Mouse (Mus musculus) olfactory bulb, adult 2 months (tissue): ENCODE results near the gene Nos2. TPM values are rescaled to one million over a fixed set of nuclear protein-coding genes. Genes with fewer than 3 reads are reported as not detected.

Source experiments
- H3K27ac ChIP-seq: fragments of 200-500 bp; 2 replicates; pipeline ENCODE4 v1.5.1; 2012; ENCODE audit warnings: low read depth, low read length; ENCODE audit not compliant: insufficient read depth
- H3K4me1 ChIP-seq: fragments of 200-500 bp; 2 replicates; pipeline ENCODE4 v1.6.1; 2012; ENCODE audit warnings: low read length; ENCODE audit not compliant: control insufficient read depth, insufficient read depth
- H3K4me3 ChIP-seq: fragments of 200-500 bp; 2 replicates; pipeline ENCODE4 v1.5.1; 2012; ENCODE audit warnings: mild to moderate bottlenecking, low read depth, low read length, moderate library complexity; ENCODE audit not compliant: insufficient read depth
- CTCF ChIP-seq: fragments of 200-500 bp; IDR thresholded peaks from 2 replicates; pipeline ENCODE4 v1.5.1; 2012; ENCODE audit warnings: low read depth, mild to moderate bottlenecking, low read length, moderate library complexity; ENCODE audit not compliant: insufficient read depth
- POLR2A ChIP-seq: fragments of 200-500 bp; IDR thresholded peaks from 2 replicates; pipeline ENCODE4 v1.6.1; 2012; ENCODE audit warnings: mild to moderate bottlenecking, low read depth, low read length, moderate library complexity; ENCODE audit not compliant: insufficient read depth
- WGBS: fragments of 180-500 bp; shearing (Covaris S2); methylation state at CpG from one replicate; pipeline ENCODE4 v1.1.7; 2018; 5-methylcytosine and 5-hydroxymethylcytosine counted together
- polyA plus RNA-seq: library from polyadenylated mRNA; stranded (reverse); fragments of >200 nt; gene quantifications from 2 replicates; pipeline ENCODE4 v1.2.4, GENCODE M21; 2012; ENCODE audit warnings: low replicate concordance; ENCODE audit not compliant: missing spikeins, insufficient read depth, insufficient read length

Gene Nos2
- polyA plus RNA-seq, 1 experiment, result not detected

DNA sequence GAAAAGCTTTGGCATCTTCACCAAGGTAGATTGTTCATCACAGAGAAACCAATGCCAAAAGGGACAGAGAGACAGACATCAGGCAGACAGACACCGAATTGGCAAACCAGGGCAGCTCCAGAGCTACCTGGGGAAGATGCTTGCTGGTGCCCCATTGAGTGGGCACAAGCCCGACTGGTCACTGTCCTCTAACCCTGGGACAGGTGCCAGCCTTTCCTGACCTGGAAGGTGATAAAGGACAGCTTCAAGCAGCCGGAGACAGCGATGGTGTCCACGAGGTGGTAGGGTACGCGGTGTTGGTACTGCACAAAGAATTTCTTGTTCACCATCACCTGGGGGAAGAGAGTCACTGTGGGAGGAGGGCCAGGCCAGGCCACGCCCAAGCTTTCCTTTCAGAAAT lies 50.5 kb downstream of the Nos2 start:
- 89% methylated on average over 8 of the region's 8 CpGs for WGBS
- Histone ChIP-seq H3K4me1 (peaks cover 2% of the 10 kb centered on the region; the same call in 1 of the 2 replicates), H3K27ac (no peak overlapping the region), H3K4me3 (no peak overlapping the region)
- TF ChIP-seq CTCF, result no peak
- TF ChIP-seq POLR2A, result no peak

DNA sequence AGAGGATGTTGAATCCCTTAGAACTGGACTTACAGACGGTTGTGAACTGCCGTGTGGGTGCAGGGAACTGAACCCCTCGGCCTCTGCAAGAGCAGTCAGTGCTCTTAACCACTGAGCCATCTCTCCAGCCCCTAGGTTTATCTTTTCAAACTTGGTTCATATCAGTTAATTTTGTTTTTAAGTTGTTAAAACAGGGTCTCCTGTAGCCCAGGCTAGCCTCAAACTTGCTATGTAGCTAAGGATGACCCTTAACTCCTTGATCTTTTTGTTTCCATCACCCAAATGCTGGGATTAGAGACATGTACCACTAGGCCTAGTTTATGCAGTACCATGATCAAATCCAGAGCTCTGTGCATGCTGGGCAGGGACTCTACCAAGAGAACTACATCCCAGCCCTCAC lies 51.2 kb downstream of the Nos2 start:
- WGBS, result 95% methylated on average over 3 of the region's 3 CpGs
- H3K4me1 ChIP-seq, result peaks cover 2% of the 10 kb centered on the region; the same call in 1 of the 2 replicates
- TF ChIP-seq POLR2A (no peak), CTCF (no peak)
- H3K4me3 ChIP-seq, result no peak overlapping the region
- no peak overlapping the region for H3K27ac ChIP-seq

DNA sequence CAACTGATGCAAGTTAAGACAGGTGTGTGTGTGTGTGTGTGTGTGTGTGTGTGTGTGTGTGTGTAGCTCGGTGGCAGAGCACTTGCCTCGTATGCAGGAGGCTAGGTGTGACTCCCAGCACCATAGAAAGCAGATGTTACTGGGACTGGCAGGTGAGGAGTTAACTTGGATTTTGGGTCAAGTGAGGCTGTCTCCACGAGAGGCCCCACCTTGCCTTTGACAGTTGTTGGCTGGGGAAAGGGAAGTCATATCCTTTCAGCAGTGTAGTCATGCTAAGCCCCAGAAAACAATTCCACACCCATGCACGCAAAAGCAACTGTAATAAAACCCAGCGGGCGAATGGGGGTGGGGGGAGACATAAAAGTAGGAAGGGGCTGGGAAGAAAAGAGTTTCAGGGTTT lies 51.7 kb downstream of the Nos2 start:
- Histone ChIP-seq H3K4me3 (no peak overlapping the region), H3K4me1 (peaks cover 2% of the 10 kb centered on the region; the same call in 1 of the 2 replicates), H3K27ac (no peak overlapping the region)
- 78% methylated on average over 6 of the region's 6 CpGs for WGBS
- TF ChIP-seq POLR2A, result no peak
- TF ChIP-seq CTCF, result no peak

DNA sequence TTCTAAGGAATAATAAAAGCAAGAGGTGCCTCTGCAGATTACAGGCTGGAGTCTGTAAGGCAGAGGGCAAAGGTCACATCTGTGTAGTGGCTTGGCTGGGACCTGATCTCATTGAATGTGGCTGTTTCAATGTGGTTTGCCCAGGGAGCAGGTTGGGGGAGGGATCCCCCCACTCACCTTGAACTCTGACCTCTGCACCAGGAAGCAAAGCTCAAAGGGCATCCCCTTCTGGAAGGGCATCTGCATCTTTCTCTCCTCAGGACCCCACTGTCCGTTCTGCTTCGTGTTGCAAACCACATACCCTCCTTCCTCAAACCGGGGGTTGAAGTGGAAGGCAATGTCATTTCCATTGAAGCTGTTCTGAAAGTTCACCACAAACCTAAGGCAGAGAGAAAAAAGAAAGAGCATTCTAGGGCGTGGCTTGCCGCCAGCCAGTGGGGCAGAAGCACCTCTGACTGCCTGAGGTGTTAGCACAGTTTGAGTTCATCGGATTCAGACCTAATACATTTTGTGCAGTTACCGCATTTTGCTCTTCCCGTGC lies 52.3 kb downstream of the Nos2 start:
- H3K4me1 ChIP-seq, result peaks cover 2% of the 10 kb centered on the region; the same call in 1 of the 2 replicates
- H3K4me3 ChIP-seq, result no peak overlapping the region
- no peak for TF ChIP-seq POLR2A
- 66% methylated on average over 8 of the region's 8 CpGs for WGBS
- no peak overlapping the region for H3K27ac ChIP-seq

DNA sequence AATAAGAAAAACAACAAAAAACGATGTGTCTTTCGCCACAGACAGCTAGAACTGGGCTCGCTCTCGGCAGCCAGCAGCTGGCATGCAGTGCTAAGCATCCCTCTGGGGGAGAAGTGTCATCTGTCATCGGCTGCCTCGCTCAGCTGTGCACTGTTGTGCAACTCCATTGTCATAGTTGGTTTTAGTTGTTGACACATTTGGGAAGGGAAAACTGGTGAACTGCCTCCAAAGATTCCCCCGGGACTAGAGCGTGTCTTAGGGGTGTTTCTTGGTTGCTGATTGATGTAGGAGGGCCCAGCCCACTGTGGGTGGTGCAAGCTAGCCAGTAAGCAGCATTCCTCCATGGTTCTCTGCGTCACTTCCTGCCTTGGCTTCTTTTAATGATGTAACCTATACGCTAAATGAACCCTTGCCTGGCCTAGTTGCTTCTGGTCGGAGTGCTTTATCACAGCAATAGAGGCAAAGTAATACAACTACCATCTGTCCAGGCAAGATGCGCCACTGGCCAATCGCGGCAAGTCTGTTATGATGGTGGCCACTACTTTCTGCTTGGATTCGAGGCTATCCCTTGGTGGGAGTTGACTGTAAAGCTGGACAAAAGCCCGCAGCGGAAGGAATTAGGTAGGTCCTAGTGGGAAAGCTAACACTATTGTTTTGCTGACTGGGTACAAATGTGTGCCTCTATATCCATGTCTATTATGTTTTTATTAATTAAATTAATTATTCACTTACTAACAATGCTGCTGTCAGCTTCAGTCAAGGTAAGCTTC lies 53.0 kb downstream of the Nos2 start:
- Histone ChIP-seq H3K4me1 (peaks cover 2% of the 10 kb centered on the region; the same call in 1 of the 2 replicates), H3K27ac (no peak overlapping the region), H3K4me3 (no peak overlapping the region)
- TF ChIP-seq CTCF, result no peak
- no peak for TF ChIP-seq POLR2A
- 64% methylated on average over 17 of the region's 17 CpGs for WGBS

DNA sequence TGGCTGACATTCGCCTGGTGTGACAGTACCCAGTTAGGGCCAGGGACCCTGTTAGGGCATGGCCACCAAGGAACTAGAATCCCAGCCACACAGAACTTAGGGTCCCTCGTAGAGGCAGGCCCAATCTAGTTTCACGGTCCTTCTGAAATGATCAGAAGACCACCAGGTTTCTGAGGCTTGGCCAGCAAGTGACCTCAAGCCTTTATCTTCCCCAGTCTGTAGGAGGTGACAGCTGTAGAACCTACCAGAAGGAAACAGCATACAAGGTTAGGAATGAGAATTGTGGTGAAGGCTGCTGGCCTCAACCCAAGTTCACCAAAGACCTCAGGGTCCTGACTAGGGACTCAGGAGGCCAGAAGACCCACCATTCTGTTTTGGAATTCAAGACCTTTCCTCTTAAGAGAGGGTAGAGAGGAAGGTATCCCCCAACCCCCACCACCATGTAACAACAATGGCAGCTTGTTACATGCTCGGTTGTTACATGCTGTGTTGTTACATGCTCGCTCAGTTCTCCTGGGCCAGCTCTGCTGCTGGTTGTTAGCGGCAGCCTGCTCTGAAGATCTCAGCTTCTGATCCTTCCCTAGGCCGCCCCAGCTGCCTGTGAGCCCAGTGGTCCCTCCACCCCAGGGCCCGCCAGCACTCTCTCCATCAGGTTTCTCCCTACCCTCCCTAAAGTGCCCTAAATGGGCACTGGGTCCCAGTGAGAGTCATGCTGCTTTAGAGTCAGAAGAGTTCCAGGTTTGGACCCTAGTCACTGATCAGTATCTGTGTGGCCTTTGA lies 56.3 kb downstream of the Nos2 start:
- no peak overlapping the region for H3K27ac ChIP-seq
- peaks cover 2% of the 10 kb centered on the region; the same call in 1 of the 2 replicates for H3K4me1 ChIP-seq
- 87% methylated on average over 8 of the region's 8 CpGs for WGBS
- H3K4me3 ChIP-seq, result no peak overlapping the region
- TF ChIP-seq POLR2A (no peak), CTCF (no peak)

DNA sequence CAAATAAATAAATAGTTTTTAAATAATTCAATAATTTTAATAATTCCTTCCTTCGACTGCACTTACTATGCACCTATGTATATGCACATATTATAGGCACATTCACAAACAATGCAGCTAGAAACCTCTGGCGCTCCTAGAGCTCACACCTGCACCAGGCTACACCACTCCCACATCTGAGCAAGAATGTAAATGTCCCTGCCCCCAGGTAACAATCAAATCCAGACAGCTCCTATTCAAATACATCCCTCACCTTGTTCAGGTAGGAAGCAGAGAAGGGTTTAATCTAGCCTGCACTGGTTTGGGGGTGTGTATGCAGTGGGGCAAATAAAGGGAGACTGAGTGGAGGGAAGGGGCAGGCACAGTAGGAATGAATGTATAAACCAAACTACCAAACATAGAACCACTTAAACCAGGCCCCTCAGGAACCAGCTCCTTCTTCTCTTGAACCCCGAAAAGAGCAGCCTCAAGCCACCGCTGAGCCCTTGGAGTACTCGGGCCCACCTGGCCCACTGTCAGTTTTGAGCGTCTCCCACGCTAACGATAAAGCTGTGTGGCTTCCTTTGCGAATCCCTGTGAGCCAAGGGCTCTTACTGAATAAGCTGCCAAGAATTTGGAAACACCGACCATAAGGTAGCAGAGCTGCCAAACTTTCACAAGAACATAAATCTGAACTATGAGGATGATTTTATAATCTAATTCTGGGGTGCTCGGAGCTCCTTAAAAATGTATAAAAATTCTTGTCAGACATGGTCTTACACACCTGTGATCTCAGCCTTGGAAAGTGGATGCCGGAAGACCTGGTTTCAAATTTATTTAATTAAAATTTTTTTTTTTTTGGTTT lies 57.8 kb downstream of the Nos2 start:
- Histone ChIP-seq H3K4me3 (no peak overlapping the region), H3K4me1 (no peaks in the 10 kb centered on the region; the same call in 1 of the 2 replicates), H3K27ac (no peak overlapping the region)
- WGBS, result 91% methylated on average over 12 of the region's 12 CpGs
- no peak for TF ChIP-seq CTCF
- no peak for TF ChIP-seq POLR2A

DNA sequence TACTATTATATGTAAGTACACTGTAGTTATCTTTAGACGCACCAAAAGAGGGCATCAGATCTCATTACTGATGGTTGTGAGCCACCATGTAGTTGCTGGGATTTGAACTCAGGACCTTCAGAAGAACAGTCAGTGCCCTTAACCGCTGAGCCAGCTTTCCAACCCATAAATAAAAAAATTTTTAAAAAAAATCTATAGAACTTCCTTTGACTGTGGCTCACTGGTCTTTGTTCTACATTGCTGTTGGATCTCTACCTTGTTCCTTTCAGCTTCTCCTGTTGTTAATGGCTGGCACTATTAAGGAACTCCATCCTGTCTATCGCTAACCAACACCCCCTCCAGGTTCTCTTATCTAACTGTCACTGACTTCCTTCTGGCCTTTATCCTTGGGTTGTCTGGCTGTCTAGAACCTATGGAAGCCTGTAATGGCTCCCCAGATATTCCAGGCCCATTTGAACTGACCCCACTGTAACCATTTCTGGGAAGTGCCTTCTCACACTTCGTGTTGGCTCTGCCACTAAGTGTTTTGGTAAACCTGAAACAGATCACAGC lies 59.6 kb downstream of the Nos2 start:
- Histone ChIP-seq H3K4me1 (no peaks in the 10 kb centered on the region), H3K27ac (no peak overlapping the region), H3K4me3 (no peak overlapping the region)
- TF ChIP-seq POLR2A (no peak), CTCF (no peak)
- WGBS, result 86% methylated on average over 4 of the region's 4 CpGs
